Mouse (Mus musculus): ENCODE data around the gene Uri1.

Uri1 gene

GRCm38 (mm10) chr7:38023451-38023850, at the start of gene Uri1:
TSS of gene Uri1 (minus strand) at chr7:38023551.
- DNase-seq (ENCODE audit: low read depth, low spot score), result no peak

GRCm38 (mm10) chr7:38071065-38071464, 47.7 kb upstream of the Uri1 start:
- DNase-seq (ENCODE audit: low read depth, low spot score), result no peak

GRCm38 (mm10) chr7:38070663-38071062, 47.3 kb upstream of the Uri1 start:
- DNase-seq (ENCODE audit: low read depth, low spot score), result no peak

GRCm38 (mm10) chr7:38064431-38064830, 41.1 kb upstream of the Uri1 start:
- DNase-seq (ENCODE audit: low read depth, low spot score), result no peak

- peak; percentile 91 for DNase-seq (ENCODE audit: low read depth, low spot score)
Measured at GRCm38 (mm10) chr7:38061060-38061970, 38.0 kb upstream of the Uri1 start.

- peak; percentile 63 for DNase-seq (ENCODE audit: low read depth, low spot score)
Measured at GRCm38 (mm10) chr7:38059636-38060330, 36.4 kb upstream of the Uri1 start.

GRCm38 (mm10) chr7:38059096-38059495, 35.7 kb upstream of the Uri1 start:
- DNase-seq (ENCODE audit: low read depth, low spot score), result peak; percentile 70

GRCm38 (mm10) chr7:38055996-38056395, 32.6 kb upstream of the Uri1 start:
- no peak for DNase-seq (ENCODE audit: low read depth, low spot score)

- DNase-seq (ENCODE audit: low read depth, low spot score), result no peak
Measured at GRCm38 (mm10) chr7:38054246-38054645, 30.9 kb upstream of the Uri1 start.

GRCm38 (mm10) chr7:38047229-38047628, 23.9 kb upstream of the Uri1 start:
- DNase-seq (ENCODE audit: low read depth, low spot score), result no peak

- DNase-seq (ENCODE audit: low read depth, low spot score), result no peak
Measured at GRCm38 (mm10) chr7:38041244-38041643, 17.9 kb upstream of the Uri1 start.

- no peak for DNase-seq (ENCODE audit: low read depth, low spot score)
Measured at GRCm38 (mm10) chr7:38037586-38037985, 14.2 kb upstream of the Uri1 start.

- DNase-seq (ENCODE audit: low read depth, low spot score), result no peak
Measured at GRCm38 (mm10) chr7:38031183-38031582, 7.8 kb upstream of the Uri1 start.

- no peak for DNase-seq (ENCODE audit: low read depth, low spot score)
Measured at GRCm38 (mm10) chr7:38030606-38031005, 7.3 kb upstream of the Uri1 start.

GRCm38 (mm10) chr7:38029986-38030385, 6.6 kb upstream of the Uri1 start:
- no peak for DNase-seq (ENCODE audit: low read depth, low spot score)

GRCm38 (mm10) chr7:38029083-38029482, 5.7 kb upstream of the Uri1 start:
- no peak for DNase-seq (ENCODE audit: low read depth, low spot score)

- DNase-seq (ENCODE audit: low read depth, low spot score), result no peak
Measured at GRCm38 (mm10) chr7:38027940-38028600, 4.7 kb upstream of the Uri1 start.

- no peak for DNase-seq (ENCODE audit: low read depth, low spot score)
Measured at GRCm38 (mm10) chr7:38024839-38025238, 1.5 kb upstream of the Uri1 start.

GRCm38 (mm10) chr7:38019770-38020169, 3.6 kb downstream of the Uri1 start:
- DNase-seq (ENCODE audit: low read depth, low spot score), result no peak

- DNase-seq (ENCODE audit: low read depth, low spot score), result peak; percentile 79
Measured at GRCm38 (mm10) chr7:38019369-38019749, 4.0 kb downstream of the Uri1 start.

- DNase-seq (ENCODE audit: low read depth, low spot score), result peak; percentile 74
Measured at GRCm38 (mm10) chr7:38018416-38019368, 4.7 kb downstream of the Uri1 start.

All from skeletal muscle tissue, adult 2 months (tissue).